Mouse (Mus musculus): Measurements from ENCODE around the gene Furin.

GRCm38 (mm10) chr7:80447336-80447735 lies 42.1 kb upstream of the Furin start:
- TF ChIP-seq CTCF (IDR thresholded peaks at IDR 0.05; ENCODE audit: low read depth, low read length) = no peak
- TF ChIP-seq POLR2A (IDR thresholded peaks at IDR 0.05; ENCODE audit: borderline replicate concordance, low read depth, low read length) = no peak

Data from bone marrow macrophage, adult 2 months (primary cell).